Mouse (Mus musculus): ENCODE measurements around the gene Gm8978.
"Not testable (repeated sequence)": the region's sequence is repeated elsewhere in the genome, so short reads cannot be mapped to it uniquely, and the experiment has no call there.

Gene Gm8978

GRCm38 (mm10) chr19:33625152-33625551 lies at the start of gene Gm8978:
Gm8978 (minus strand) TSS chr19:33625252.
- not testable (repeated sequence) for DNase-seq (ENCODE audit: low read depth)

- DNase-seq (ENCODE audit: low read depth) = not testable (repeated sequence)
Observed at GRCm38 (mm10) chr19:33589626-33590302, 35.3 kb downstream of the Gm8978 start.

DNA sequence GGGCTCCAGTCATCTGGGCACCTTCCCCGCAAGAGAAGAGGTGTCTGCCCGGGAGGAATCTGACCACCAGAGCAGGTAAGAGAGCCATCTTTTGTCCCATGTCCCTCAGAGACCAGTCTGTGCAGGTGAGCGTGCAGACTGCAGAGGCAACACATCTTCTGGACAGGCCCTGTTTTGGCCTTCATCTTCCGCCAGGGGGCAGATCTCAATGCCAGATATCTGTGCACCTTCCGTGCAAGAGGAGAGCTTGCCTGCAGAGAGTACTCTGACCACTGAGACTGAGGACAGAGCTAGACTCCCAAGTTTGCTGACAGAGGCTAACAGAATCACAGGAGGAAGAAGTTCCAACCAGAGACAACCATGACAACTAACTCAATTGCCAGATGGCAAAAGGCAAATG lies 56.5 kb downstream of the Gm8978 start:
- not testable (repeated sequence) for DNase-seq (ENCODE audit: low read depth)
